8 mouse cellular contexts compared by ENCODE assay signal in the genomic region with DNA sequence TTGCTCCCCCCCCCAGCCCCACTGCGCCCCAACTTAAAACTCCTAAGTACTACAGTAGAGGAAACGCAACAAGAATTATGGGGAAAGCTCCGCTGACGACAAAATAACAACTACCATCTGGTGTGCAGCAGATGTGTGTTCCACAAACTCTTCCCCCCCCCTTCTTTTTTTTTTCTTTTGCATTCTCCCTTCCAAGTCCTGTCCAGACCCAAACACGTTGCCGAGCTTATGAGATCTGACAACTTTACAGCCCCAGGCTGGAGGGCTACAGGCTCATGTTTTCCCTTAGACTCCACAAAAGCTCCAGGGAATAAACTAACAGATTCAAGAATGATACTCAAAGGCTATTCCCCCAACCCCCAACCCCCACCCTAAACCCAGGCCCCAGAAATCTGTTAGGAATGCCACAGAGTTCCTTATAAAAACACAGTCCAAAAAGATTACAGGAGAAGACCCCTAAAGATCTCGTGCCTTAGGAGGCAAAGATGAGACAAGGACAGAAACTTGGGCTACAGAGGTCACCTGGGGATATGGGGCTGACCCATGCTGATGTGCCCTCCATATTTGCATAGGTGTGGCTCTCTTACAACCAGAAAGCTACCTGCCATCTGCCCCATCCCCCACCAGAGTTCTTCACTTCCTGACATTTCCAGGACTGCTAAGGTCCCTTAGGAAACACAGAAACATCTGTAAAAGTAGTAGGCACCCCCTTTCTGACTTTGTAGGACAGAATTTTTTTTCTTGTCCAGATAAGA.
DNase-seq lines count a peak whose midpoint lies in the region; ATAC-seq and TF ChIP-seq lines count a peak whose summit lies in the region.
"Had no signal": no experiment of that assay in that cellular context is flagged by ENCODE, and none has a peak within 500 bp of the region (broad histone marks: within the 10 kb centered on the region; RNA-seq: fewer than 3 reads in every experiment).

No protein-coding gene starts in this region.

- no peak overlapping the region for H3K4me3 ChIP-seq in liver, postnatal 0 days (ENCODE audit: low read depth, low read length)
- no peak overlapping the region; the same call in 1 of the 2 replicates for H3K4me3 ChIP-seq in forebrain, embryonic 10.5 days
- no peak overlapping the region for H3K4me3 ChIP-seq in stomach, embryonic 14.5 days (ENCODE audit: low read depth, low read length)

- no peak for TF ChIP-seq EP300 in liver, postnatal 0 days (IDR thresholded peaks at IDR 0.05; ENCODE audit: low read depth)

- DNase-seq in liver, postnatal 0 days = no peak
- DNase-seq in liver = no peak
- no peak for DNase-seq in forebrain, embryonic 10.5 days (ENCODE audit: extremely low spot score, low spot score)
- DNase-seq in kidney, postnatal 14 days = peak; percentile 34
- DNase-seq in natural killer cell, adult 2 months (ENCODE audit: low spot score in 2 of 2) = no peak
- DNase-seq in cerebellum, adult 9-10 months = no peak
- DNase-seq: right cerebral cortex, postnatal 4 days had no signal

- no peak for TF ChIP-seq CTCF in liver, postnatal 0 days (IDR thresholded peaks at IDR 0.05; ENCODE audit: low read depth)

- H3K9me3 ChIP-seq in liver, postnatal 0 days (ENCODE audit: low read length) = no peaks in the 10 kb centered on the region; the same call in 1 of the 2 replicates
- no peaks in the 10 kb centered on the region for H3K9me3 ChIP-seq in forebrain, embryonic 10.5 days
- H3K9me3 ChIP-seq in stomach, embryonic 14.5 days (ENCODE audit: control insufficient read depth, low read depth, low read length) = no peaks in the 10 kb centered on the region

- no peak overlapping the region for H3K27ac ChIP-seq in liver, postnatal 0 days (ENCODE audit: low read depth)
- H3K27ac ChIP-seq in forebrain, embryonic 10.5 days = 0 out of 2 replicates have a peak overlapping the region, but pooled peaks have one; percentile 30
- 0 out of 2 replicates have a peak overlapping the region, but pooled peaks have one; percentile 39 for H3K27ac ChIP-seq in stomach, embryonic 14.5 days (ENCODE audit: low read length)

- H3K4me1 ChIP-seq in liver, postnatal 0 days (ENCODE audit: insufficient read depth) = 0 out of 2 replicates have a peak, but pooled peaks cover 2% of the 10 kb centered on the region
- peaks cover 18% of the 10 kb centered on the region for H3K4me1 ChIP-seq in forebrain, embryonic 10.5 days
- H3K4me1 ChIP-seq in stomach, embryonic 14.5 days (ENCODE audit: control insufficient read depth, insufficient read depth, low read length) = peaks cover 6% of the 10 kb centered on the region; the same call in 1 of the 2 replicates

- no peak for ATAC-seq in liver, postnatal 0 days
- ATAC-seq in stomach, embryonic 14.5 days (ENCODE audit: insufficient number of reproducible peaks, insufficient read depth, low FRiP score, low read depth) = peak; percentile 46; the same call in 1 of the 2 replicates

- H3K4me2 ChIP-seq in liver, postnatal 0 days (ENCODE audit: low read depth, low read length) = peak overlapping the region; percentile 18; the same call in 1 of the 2 replicates
- peak overlapping the region; percentile 6; the same call in 1 of the 2 replicates for H3K4me2 ChIP-seq in stomach, embryonic 14.5 days (replicated peaks; ENCODE audit: low read depth, low read length)

- H3K27me3 ChIP-seq in liver, postnatal 0 days (ENCODE audit: insufficient read depth, low read length) = no peaks in the 10 kb centered on the region
- no peaks in the 10 kb centered on the region for H3K27me3 ChIP-seq in forebrain, embryonic 10.5 days (ENCODE audit: poor library complexity, severe bottlenecking)
- no peaks in the 10 kb centered on the region for H3K27me3 ChIP-seq in stomach, embryonic 14.5 days (ENCODE audit: control insufficient read depth, insufficient read depth, low read length)

- 69% methylated on average over 7 of the region's 7 CpGs for WGBS in liver, postnatal 0 days (ENCODE audit: insufficient replicate concordance)
- WGBS in forebrain, embryonic 10.5 days = 52% methylated on average over 7 of the region's 7 CpGs
- 32% methylated on average over 6 of the region's 7 CpGs for WGBS in stomach, embryonic 14.5 days

- no peaks in the 10 kb centered on the region for H3K36me3 ChIP-seq in liver, postnatal 0 days (replicated peaks; ENCODE audit: insufficient read depth, low read length)
- H3K36me3 ChIP-seq in forebrain, embryonic 10.5 days (replicated peaks) = no peaks in the 10 kb centered on the region
- H3K36me3 ChIP-seq in stomach, embryonic 14.5 days (ENCODE audit: control insufficient read depth, insufficient read depth, low read length) = no peaks in the 10 kb centered on the region

- H3K9ac ChIP-seq in liver, postnatal 0 days (replicated peaks) = no peak overlapping the region
- H3K9ac ChIP-seq in stomach, embryonic 14.5 days (replicated peaks; ENCODE audit: low read depth, low read length) = no peak overlapping the region
